Mouse (Mus musculus) 3T3-L1 (cell line): ENCODE results near the gene Asic2.
"Not testable (repeated sequence)": the region's sequence is repeated elsewhere in the genome, so short reads cannot be mapped to it uniquely, and the experiment has no call there.

Experiments used
- DNase-seq: peaks from one replicate; pipeline ENCODE4 v3.0.0-alpha.2; 2015; ENCODE audit warnings: low read depth, low spot score

The Asic2 gene

DNA sequence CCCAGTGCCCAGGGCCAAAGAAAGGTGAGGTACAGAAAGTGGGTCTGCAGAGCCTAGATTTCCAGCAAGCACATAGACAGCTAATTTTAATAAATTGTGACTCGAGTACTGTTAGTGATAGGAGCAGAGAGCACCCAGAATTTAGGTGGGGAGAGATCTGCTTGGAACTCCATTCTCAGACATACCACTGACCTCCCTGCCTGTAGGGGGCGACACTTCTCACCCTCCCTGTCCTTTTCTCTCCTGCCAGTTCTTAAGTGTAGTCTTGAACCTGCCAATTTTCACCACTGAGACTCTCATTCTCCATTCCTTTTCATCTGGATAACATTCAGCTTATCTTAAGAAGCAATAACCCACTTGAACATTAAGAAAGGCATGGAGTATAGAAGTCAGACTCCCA, 636.3 kb downstream of the Asic2 start:
- no peak for DNase-seq

DNA sequence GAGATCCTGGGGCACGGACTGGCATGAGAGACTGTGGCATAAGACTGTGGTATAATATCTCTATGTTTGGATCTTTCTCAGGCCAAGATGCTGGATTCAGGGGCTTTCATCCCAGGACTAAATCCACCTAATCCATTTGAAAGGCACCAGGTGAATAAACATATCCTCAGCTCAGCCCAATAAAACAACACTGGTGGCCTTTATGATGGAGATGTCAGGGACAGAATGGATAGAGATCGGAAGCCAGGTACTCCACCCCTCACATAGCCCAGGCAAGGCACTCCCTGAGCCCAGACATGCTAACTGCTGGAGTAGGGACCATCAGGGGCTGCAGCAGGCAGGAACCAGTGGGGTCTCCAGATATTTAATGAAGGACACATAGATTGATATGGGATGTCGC, 637.3 kb downstream of the Asic2 start:
- no peak for DNase-seq

- DNase-seq, result no peak
Observed at GRCm38 (mm10) chr11:81328088-81328487, 640.2 kb downstream of the Asic2 start.

DNA sequence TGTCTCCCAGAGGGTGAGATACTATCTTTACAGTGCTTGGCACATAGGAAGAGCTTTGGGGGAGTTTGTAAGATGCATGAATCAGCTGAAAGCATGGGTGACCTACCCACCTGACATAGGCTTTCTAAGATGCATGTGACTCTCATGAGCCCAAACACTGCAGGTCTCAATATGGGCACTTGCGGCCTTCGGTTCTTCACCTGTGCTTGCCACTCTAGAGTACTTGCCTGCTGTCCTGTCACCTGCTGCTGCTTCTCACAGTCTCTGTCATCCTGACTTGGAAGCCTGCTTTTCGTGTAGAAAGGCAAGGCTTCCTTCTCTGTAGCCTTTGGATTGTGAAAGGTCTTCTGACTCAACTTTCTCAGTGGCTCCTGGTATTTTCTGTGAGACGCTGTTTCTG, 645.1 kb downstream of the Asic2 start:
- DNase-seq, result no peak

DNA sequence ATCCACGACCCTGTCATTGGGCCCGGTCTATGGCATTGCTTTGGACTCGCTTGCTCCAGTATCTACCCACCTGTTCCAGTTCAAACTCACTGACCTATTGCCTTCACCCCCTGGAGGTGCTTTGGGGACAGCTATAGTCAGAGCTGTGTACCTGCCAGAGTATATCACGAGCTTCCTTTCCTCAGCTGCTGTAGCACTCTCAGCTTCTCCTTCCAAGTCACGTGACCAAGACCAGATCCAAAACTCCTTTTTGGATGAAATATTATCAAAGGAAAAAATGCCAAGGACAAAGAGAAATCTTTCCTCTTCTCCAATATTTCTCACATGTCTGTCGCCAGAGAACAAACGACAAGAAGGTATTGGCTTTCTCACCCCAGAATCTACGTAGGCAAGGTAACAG, 645.8 kb downstream of the Asic2 start:
- DNase-seq, result no peak

DNA sequence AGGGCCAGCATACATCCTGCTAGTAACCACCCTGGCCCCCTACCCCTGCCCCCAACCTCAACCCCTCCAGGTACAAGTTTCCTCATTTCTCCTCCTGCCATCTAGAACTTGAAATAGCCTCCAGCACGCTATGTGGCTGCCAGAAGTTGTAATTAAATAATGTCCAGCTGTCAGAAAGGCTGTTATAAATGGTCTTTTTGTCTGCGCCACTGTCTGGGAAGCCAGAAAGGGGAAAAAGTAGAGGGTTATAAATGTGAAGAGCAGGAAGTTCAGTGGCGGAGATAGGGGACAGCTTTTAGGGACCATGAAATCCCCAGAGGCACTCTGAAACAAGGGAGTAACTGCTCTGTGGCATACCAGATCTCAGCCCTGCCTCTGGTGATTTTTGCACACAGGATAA, 678.2 kb downstream of the Asic2 start:
- DNase-seq, result no peak

DNA sequence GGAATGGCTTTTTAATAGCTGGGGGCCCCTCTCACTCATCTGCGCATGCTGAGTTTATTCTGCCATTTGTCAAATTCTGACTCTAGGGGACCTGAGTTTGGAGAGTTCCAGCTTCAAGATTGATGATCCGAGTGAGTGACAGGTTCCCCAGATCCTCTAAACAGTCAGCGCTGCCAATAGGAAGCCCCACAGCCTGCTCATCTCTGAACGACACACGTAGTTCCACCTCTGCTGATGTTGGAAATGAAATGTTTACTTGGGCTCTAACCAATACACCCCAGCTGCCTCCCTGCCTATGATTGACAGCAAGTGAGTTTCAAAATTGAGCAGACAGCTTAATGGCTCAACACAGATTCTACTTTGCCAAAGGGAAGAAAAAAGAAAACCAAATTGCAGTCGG, 685.1 kb downstream of the Asic2 start:
- no peak for DNase-seq

GRCm38 (mm10) chr11:81280070-81280469, 688.2 kb downstream of the Asic2 start:
- no peak for DNase-seq

- no peak for DNase-seq
Observed at GRCm38 (mm10) chr11:81277406-81277805, 690.9 kb downstream of the Asic2 start.

DNA sequence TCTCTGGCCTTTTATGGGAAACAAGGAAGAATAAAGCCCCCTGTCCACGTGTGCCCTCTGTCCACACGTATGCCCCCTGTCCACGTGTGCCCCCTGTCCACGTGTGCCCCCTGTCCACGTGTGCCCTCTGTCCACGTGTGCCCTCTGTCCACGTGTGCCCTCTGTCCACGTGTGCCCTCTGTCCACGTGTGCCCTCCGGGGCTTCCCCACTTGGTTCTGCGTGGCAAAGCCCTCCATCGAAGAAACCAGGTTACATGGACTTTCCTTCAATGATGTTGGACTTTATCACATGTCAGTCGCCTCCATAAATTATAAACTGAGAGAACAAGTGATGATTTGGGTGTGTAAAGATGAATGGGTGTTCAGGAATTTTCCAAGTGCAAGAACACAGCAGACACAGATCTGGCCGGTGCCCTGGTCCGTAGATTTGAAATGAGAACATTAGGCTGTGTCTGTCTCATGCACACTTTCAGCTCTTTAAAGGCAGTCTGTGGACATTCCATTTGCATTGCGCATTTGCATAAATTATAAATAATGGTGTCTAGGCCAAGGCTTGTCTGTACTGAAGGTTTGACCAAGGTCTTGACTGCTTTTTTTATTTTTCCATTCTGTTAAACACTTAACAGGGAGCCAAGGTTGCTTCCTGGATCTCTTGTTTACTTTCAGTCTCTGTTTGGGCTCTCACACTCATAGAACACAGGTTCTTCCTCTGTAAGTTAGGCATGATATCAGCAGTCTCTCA, 695.4 kb downstream of the Asic2 start:
- no peak for DNase-seq

GRCm38 (mm10) chr11:81271422-81271821, 696.8 kb downstream of the Asic2 start:
- DNase-seq, result no peak

GRCm38 (mm10) chr11:81270518-81270917, 697.7 kb downstream of the Asic2 start:
- no peak for DNase-seq

GRCm38 (mm10) chr11:81263757-81264156, 704.5 kb downstream of the Asic2 start:
- no peak for DNase-seq

DNA sequence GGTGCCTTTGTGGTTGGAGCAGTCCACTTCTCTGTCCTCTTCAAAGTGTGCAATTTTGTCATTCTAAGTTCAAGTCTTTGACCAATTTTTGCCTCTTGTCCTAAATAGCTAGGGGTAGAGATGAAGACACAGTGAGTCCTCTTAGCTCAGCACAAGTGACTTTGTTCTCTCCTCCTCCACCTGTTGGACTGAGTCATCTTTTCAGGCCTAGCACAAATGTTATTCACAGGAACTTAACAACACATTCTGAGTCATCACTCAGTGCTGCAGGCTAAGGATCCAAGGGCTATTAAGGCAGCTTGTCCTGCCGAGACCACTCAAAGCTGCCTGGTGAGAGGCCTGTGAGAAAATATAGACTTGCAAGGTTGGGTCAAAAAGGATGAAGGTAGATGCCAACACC, 705.1 kb downstream of the Asic2 start:
- peak; percentile 22 for DNase-seq

DNA sequence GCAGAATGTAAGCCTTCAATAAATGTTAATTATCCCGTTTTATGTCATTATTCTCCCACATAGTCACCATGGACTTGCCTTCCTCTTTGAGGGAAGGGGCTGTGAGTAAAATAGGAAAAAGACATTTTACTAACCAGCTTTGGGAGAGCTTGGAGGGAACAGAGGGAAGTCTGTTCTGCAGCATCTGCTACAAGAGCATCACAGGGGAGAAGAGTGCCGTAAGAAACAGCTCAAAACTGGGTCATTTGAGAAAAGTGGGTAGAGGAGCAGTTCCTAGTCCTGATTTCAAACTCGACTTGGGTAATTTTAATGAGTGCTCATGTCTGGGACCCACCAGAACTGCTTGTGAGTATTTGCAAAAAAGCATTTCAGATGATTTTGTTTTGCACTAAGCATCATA, 707.0 kb downstream of the Asic2 start:
- DNase-seq, result no peak

GRCm38 (mm10) chr11:81241183-81241582, 727.1 kb downstream of the Asic2 start:
- DNase-seq, result not testable (repeated sequence)

GRCm38 (mm10) chr11:81239966-81240681, 728.1 kb downstream of the Asic2 start:
- peak; percentile 28 for DNase-seq

DNA sequence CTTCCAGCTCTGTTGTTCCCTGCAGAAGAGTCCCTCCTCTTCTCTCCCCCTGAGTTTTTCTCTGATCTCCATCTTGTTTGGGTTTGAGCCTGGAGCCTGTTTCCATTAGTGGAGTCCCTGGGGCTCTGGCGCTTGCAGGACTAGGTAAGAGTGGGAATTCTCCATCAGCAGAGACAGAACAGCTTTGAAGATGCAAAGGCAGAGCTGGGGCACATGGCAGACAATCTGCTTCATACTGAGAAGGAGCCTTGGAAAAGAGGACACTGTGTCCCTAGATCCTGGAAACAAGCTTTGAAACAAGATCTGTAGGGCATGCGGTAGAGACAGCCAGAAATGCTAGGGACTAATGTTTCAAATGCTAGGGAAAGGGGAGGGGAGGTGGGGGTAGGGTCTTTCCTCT, 729.2 kb downstream of the Asic2 start:
- DNase-seq, result no peak

DNA sequence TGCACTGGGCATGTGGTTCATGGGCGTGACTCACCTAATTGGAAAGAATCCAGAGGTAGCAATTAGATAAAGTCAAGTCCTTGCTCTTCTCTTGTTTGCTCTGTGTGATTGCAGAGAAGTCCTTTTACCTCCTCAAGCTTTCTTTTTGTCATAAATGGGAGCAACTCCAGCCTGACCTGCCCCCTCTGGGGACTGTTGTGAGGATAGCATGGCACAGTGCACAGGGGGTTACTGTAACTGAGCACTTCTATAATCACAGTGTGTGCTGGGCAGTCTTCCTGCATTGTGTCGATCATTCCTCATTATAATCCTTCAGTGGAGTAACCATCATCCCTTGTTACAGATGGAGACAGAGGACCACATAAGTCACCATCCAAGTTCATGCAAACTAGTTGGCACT, 732.2 kb downstream of the Asic2 start:
- DNase-seq, result peak; percentile 22

- DNase-seq, result no peak
Observed at GRCm38 (mm10) chr11:81223361-81223760, 744.9 kb downstream of the Asic2 start.

GRCm38 (mm10) chr11:81220786-81221185, 747.5 kb downstream of the Asic2 start:
- DNase-seq, result no peak

- no peak for DNase-seq
Observed at GRCm38 (mm10) chr11:81205471-81205870, 762.8 kb downstream of the Asic2 start.

DNA sequence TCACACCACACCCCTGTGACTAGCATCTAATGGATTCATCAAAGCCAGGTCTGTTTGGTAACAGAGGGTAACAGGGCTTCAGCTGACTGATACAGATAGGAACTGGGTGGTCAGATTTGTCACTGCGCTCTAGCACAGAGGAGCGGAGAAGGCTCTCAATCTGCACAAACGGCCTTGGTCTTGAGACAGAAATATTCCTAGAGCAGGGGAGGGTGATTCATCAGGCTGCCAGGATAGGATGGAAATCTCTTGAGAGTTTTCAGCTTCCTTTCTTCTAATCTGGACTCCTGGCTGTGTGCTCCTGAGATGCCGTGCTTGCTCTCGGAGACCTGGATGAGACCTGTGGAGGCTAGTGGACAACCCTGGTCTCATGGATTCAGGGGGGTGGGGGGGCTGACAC, 765.7 kb downstream of the Asic2 start:
- DNase-seq, result no peak
